Mouse (Mus musculus): ENCODE data around the gene Vhl.

DNA sequence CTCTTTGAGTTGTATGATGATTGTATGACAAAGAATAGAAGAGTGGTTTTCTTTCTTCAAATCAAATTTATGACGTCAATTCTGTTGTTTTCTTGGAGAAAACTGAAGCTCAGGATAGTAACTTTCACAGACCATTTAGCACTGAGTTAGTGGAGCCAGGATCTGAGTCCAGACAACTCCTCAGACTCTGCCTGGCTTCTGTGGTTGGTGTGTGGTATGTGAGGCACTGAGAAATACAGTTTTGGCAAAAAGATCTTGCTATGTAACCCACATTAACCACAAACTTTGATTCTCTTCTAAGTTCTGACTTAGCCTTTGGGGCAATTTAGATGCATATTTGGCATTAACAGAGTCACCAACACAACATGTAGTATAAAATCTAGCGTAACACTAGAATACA is 31.1 kb upstream of the Vhl start:
- TF ChIP-seq CTCF (IDR thresholded peaks at IDR 0.05; ENCODE audit: control insufficient read depth, insufficient read depth, insufficient replicate concordance, low read depth, low read length) = no peak
- TF ChIP-seq POLR2A (IDR thresholded peaks at IDR 0.05; ENCODE audit: control insufficient read depth, low read depth, low read length) = no peak

Measured in testis, adult 2 months (tissue).